Mouse (Mus musculus): ENCODE data around the gene Arid3b. TPM values are rescaled to one million over a fixed set of nuclear protein-coding genes. Genes with fewer than 3 reads are reported as not detected.

The Arid3b gene
- total and polyA plus RNA-seq, 3 experiments, result 16.7 to 105 (median 33.4) TPM

DNA sequence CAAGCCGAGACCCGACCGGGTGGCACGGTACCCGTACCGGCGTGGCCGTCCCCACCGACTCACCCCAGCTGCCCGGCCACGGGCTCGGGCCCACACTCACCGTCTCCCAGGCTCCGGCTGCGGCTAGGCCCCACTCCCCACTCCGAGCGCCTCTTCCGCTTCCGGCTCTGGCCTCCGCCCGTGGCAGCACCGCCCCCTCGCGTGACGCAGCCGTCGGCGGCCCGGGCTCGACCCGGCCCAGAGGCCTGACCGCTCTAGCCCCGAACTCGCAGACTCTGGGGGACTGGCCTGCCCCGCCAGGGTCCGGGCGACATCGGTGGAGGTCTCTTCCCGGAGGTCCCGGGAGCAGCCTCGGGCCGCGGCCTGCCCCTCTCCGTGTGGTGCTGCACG is 71.6 kb downstream of the Arid3b start (continued):
- TF ChIP-seq NELFE (IDR thresholded peaks at IDR 0.05; ENCODE audit: low read depth, low read length) (peak; percentile 78), PAX5 (IDR thresholded peaks at IDR 0.05; ENCODE audit: low read length) (no peak), CHD2 (IDR thresholded peaks at IDR 0.05; ENCODE audit: low read length) (0 out of 2 replicates have a peak, but pooled peaks have one; percentile 53), EP300 (IDR thresholded peaks at IDR 0.05; ENCODE audit: low read length) (no peak)

GRCm38 (mm10) chr9:57764147-57764973 is 72.2 kb downstream of the Arid3b start:
- Histone ChIP-seq H3K9me3 (replicated peaks; ENCODE audit: low read length) (no peaks in the 10 kb centered on the region), H3K36me3 (replicated peaks in 1 of 2; ENCODE audit: control insufficient read depth in 1 of 2, insufficient read depth in 1 of 2, low read length in 1 of 2) (peaks cover 23 to 26% of the 10 kb centered on the region in 2 experiments), H3K4me2 (ENCODE audit: insufficient read depth, low read depth, poor library complexity, severe bottlenecking) (peak overlapping the region; percentile 93), H3K79me2 (replicated peaks; ENCODE audit: control insufficient read depth, extremely low read depth, insufficient read depth, poor library complexity, severe bottlenecking) (peaks cover 43% of the 10 kb centered on the region), H3K27ac (ENCODE audit: insufficient read depth, low read depth) (peak overlapping the region; percentile 51), H3K4me3 (replicated peaks in 1 of 3; ENCODE audit: low read depth in 2 of 3, low read length in 2 of 3, poor library complexity in 1 of 3) (peak overlapping the region; percentile 83 to 94 (median 85)), H3K4me1 (ENCODE audit: control insufficient read depth in 1 of 2, insufficient read depth in 2 of 2) (peaks cover 8 to 55% of the 10 kb centered on the region in 2 experiments), H3K27me3 (replicated peaks) (peaks cover 14% of the 10 kb centered on the region), H3K9ac (ENCODE audit: insufficient read depth, low read depth) (peak overlapping the region; percentile 84)
- DNase-seq (ENCODE audit: extremely low read depth), result no peak
- TF ChIP-seq CHD1 (IDR thresholded peaks at IDR 0.05; ENCODE audit: low read depth, low read length) (no peak), ELF1 (IDR thresholded peaks at IDR 0.05; ENCODE audit: low read depth, low read length) (0 out of 2 replicates have a peak, but pooled peaks have one; percentile 16)
- dilution Hi-C loops (cut with MboI; ENCODE audit: extremely low pct_ligation_motif_present, extremely low pct_unique_long_range_greater_than_20kb, low sequenced_read_pairs), result no loop called here
- in situ Hi-C loops (cut with MboI; ENCODE audit: low pct_ligation_motif_present, low pct_unique_long_range_greater_than_20kb, low sequenced_read_pairs), result no loop called here

DNA sequence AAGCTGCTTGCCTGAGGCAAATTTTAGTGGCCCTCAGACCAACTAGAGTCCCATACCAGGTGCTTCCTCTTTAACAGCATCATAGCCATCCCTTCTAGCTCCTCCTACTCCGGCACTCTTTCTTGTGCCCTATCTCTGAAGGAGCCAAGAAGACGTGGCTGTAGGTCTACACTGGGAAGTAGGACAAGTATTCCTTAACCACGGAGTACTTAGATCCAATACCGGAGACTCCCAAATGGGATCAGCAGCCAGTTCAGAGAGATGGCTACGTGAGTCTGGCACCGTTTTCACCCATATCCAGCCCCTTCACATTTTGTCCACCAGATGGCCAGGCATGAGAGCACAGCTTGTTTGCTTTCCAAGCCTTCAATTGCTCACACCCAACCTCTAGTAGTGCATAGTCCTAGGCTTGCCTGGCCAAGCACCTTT is 74.0 kb downstream of the Arid3b start:
- H3K4me3 ChIP-seq (replicated peaks in 1 of 3; ENCODE audit: low read depth in 2 of 3, low read length in 2 of 3, poor library complexity in 1 of 3), result peak overlapping the region; percentile 24 to 54 (median 30)
- H3K4me1 ChIP-seq (ENCODE audit: control insufficient read depth in 1 of 2, insufficient read depth in 2 of 2), result peaks cover 4 to 50% of the 10 kb centered on the region in 2 experiments
- H3K36me3 ChIP-seq (replicated peaks in 1 of 2; ENCODE audit: control insufficient read depth in 1 of 2, insufficient read depth in 1 of 2, low read length in 1 of 2), result peaks cover 41 to 44% of the 10 kb centered on the region in 2 experiments
- TF ChIP-seq MEF2A (IDR thresholded peaks at IDR 0.05; ENCODE audit: borderline replicate concordance, low read depth, low read length) (no peak), PAX5 (IDR thresholded peaks at IDR 0.05; ENCODE audit: low read length) (no peak), TCF12 (IDR thresholded peaks at IDR 0.05; ENCODE audit: low read depth, low read length) (peak; percentile 22; the same call in 1 of the 2 replicates), USF2 (conservative IDR thresholded peaks at IDR 0.05; ENCODE audit: low read depth, low read length) (no peak), CTCF (conservative IDR thresholded peaks at IDR 0.05 in 1 of 2, IDR thresholded peaks at IDR 0.05 in 1 of 2; ENCODE audit: low read depth in 2 of 2, low read length in 2 of 2) (peak; percentile 42 to 73), MAFK (IDR thresholded peaks at IDR 0.05; ENCODE audit: insufficient replicate concordance, low read length) (no peak), UBTF (IDR thresholded peaks at IDR 0.05; ENCODE audit: low read depth, low read length) (no peak), SIN3A (IDR thresholded peaks at IDR 0.05; ENCODE audit: low read length) (peak; percentile 64; the same call in 1 of the 2 replicates), JUN (IDR thresholded peaks at IDR 0.05; ENCODE audit: insufficient read depth, low read depth, low read length) (no peak), POLR2A (IDR thresholded peaks at IDR 0.05; ENCODE audit: low read depth, low read length) (no peak), CHD1 (IDR thresholded peaks at IDR 0.05; ENCODE audit: low read depth, low read length) (0 out of 2 replicates have a peak, but pooled peaks have one; percentile 4), MXI1 (IDR thresholded peaks at IDR 0.05; ENCODE audit: low read depth, low read length) (peak; percentile 27; the same call in 1 of the 2 replicates), RAD21 (IDR thresholded peaks at IDR 0.05; ENCODE audit: low read depth, low read length) (peak; percentile 46), MAX (IDR thresholded peaks at IDR 0.05; ENCODE audit: low read length) (peak; percentile 41), TBP (conservative IDR thresholded peaks at IDR 0.05; ENCODE audit: low read depth, low read length) (no peak), RCOR1 (conservative IDR thresholded peaks at IDR 0.05; ENCODE audit: low read depth, low read length) (0 out of 2 replicates have a peak, but pooled peaks have one; percentile 50), KAT2A (IDR thresholded peaks at IDR 0.05; ENCODE audit: insufficient replicate concordance, low read length) (no peak), SMC3 (IDR thresholded peaks at IDR 0.05; ENCODE audit: low read depth, low read length) (peak; percentile 74), CHD2 (IDR thresholded peaks at IDR 0.05; ENCODE audit: low read length) (no peak), ZKSCAN1 (IDR thresholded peaks at IDR 0.05; ENCODE audit: borderline replicate concordance, low read depth, low read length) (no peak)
- dilution Hi-C loops (cut with MboI; ENCODE audit: extremely low pct_ligation_motif_present, extremely low pct_unique_long_range_greater_than_20kb, low sequenced_read_pairs) (no loop called here), in situ Hi-C loops (cut with MboI; ENCODE audit: low pct_ligation_motif_present, low pct_unique_long_range_greater_than_20kb, low sequenced_read_pairs) (no loop called here)
- peaks cover 14% of the 10 kb centered on the region for H3K27me3 ChIP-seq (replicated peaks)
- H3K27ac ChIP-seq (ENCODE audit: insufficient read depth, low read depth), result no peak overlapping the region
- peak overlapping the region; percentile 84; the same call in 1 of the 2 replicates for H3K9ac ChIP-seq (ENCODE audit: insufficient read depth, low read depth)
- no peaks in the 10 kb centered on the region for H3K9me3 ChIP-seq (replicated peaks; ENCODE audit: low read length)
- peaks cover 55% of the 10 kb centered on the region for H3K79me2 ChIP-seq (replicated peaks; ENCODE audit: control insufficient read depth, extremely low read depth, insufficient read depth, poor library complexity, severe bottlenecking)
- H3K4me2 ChIP-seq (ENCODE audit: insufficient read depth, low read depth, poor library complexity, severe bottlenecking), result peak overlapping the region; percentile 93
- DNase-seq (ENCODE audit: extremely low read depth), result peak; percentile 65
